Mouse (Mus musculus): Measurements from ENCODE around the gene Cwh43. TPM values are rescaled to one million over a fixed set of nuclear protein-coding genes. Genes with fewer than 3 reads are reported as not detected.

Cwh43 gene
- total RNA-seq (2018; cell fraction: chromatin; rRNA removed): not detected
- not detected for total RNA-seq (2018; cell fraction: cytosol; rRNA removed)
- total RNA-seq (2018; cell fraction: nucleus; rRNA removed): not detected
- not detected in 3 replicates for polyA plus RNA-seq (2018)

- H3K79me2 ChIP-seq (ENCODE audit: inconsistent target): no peaks in the 10 kb centered on the region
- WGBS (ENCODE audit: missing documents): 7% methylated on average over 49 of the region's 49 CpGs
- no peak within 1 kb of the TSS for H3K27ac ChIP-seq
- no peaks in the 10 kb centered on the region for H3K36me3 ChIP-seq (ENCODE audit: inconsistent target)
- H3K4me3 ChIP-seq (ENCODE audit: inconsistent target): no peak within 1 kb of the TSS
Measured at GRCm38 (mm10) chr5:73405981-73406722, at the start of gene Cwh43. Cwh43 (plus strand) TSS chr5:73406075.

DNA sequence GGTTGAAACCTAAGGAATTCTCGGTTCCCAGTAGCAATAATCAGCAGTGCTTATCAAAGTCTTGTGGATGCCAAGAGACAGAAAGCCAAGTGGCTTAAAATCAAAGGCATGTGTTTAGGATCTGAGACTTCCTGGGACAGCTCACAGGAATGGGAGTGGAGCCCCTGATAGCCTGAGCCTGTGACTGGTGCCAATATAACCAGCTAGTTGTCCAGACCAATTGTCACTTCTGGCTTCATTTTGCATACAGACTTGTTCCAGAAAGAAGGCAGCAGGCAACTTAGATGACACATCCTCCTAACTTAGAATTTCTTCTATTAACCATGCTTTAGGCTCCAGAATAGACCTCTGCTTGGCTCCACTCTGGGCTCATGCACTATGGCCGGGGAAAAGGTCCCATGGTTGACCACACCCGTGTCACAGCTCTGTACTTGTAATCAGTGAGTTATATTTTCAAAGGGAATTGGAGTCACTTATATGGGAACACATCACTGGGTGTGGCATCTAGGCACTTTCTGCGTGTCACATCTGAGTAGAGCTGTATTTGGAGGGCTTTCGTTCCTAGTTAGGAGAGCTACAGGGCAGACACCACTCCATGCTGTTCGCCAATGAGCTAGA is 46.6 kb upstream of the Cwh43 start:
- no peaks in the 10 kb centered on the region for H3K79me2 ChIP-seq (ENCODE audit: inconsistent target)
- H3K36me3 ChIP-seq (ENCODE audit: inconsistent target): no peaks in the 10 kb centered on the region
- no peak overlapping the region for H3K27ac ChIP-seq
- WGBS (ENCODE audit: missing documents): 78% methylated on average over 6 of the region's 6 CpGs
- no peak overlapping the region for H3K4me3 ChIP-seq (ENCODE audit: inconsistent target)

GRCm38 (mm10) chr5:73359752-73360141 is 46.1 kb upstream of the Cwh43 start:
- WGBS (ENCODE audit: missing documents): 42% methylated on average over 12 of the region's 12 CpGs
- no peaks in the 10 kb centered on the region for H3K79me2 ChIP-seq (ENCODE audit: inconsistent target)
- no peak overlapping the region for H3K4me3 ChIP-seq (ENCODE audit: inconsistent target)
- H3K36me3 ChIP-seq (ENCODE audit: inconsistent target): no peaks in the 10 kb centered on the region
- H3K27ac ChIP-seq: no peak overlapping the region

DNA sequence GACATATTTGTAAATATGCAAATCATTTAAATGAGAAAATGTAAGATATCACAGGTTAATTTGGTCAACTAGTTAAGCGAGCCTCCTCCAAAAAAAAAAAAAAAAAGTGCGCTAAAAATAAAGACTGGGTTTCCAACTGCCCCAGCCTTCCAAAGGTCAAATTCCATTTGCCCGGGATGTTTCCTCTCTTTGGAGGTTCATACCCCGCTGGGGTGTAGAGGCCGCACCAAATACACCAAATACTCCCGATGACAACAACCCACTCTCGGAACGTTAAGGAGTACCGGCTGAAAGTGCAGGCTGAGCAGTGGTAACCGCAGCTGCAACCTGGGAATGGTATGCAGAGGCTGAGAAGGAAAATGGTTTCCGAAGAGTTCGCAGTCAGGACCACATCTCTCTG is 45.6 kb upstream of the Cwh43 start:
- Histone ChIP-seq H3K27ac (no peak overlapping the region), H3K79me2 (ENCODE audit: inconsistent target) (no peaks in the 10 kb centered on the region), H3K4me3 (ENCODE audit: inconsistent target) (no peak overlapping the region), H3K36me3 (ENCODE audit: inconsistent target) (no peaks in the 10 kb centered on the region)
- 36% methylated on average over 12 of the region's 12 CpGs for WGBS (ENCODE audit: missing documents)

DNA sequence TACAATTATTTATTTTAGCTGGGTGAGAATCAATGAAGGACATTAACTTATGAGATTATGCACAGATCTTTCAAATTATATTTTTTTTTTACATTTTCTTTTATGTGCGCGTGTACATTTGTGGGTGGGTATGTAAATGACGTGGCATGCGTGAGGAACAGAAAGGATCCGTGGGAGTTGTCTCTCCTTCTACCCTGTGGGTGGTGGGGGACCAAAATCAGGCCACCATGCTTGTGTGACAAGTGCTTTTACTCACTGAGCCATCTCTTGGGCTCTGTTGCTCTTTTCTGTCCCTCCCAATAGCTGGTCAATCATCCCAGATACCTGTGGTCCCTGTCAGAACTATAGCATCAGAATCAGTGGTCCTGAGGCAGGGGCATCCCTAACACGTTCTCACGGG is 43.5 kb upstream of the Cwh43 start:
- Histone ChIP-seq H3K4me3 (ENCODE audit: inconsistent target) (no peak overlapping the region), H3K27ac (no peak overlapping the region), H3K79me2 (ENCODE audit: inconsistent target) (no peaks in the 10 kb centered on the region), H3K36me3 (ENCODE audit: inconsistent target) (no peaks in the 10 kb centered on the region)
- WGBS (ENCODE audit: missing documents): 86% methylated on average over 7 of the region's 7 CpGs

- no peaks in the 10 kb centered on the region for H3K79me2 ChIP-seq (ENCODE audit: inconsistent target)
- no peaks in the 10 kb centered on the region for H3K36me3 ChIP-seq (ENCODE audit: inconsistent target)
- WGBS (ENCODE audit: missing documents): 95% methylated on average over 5 of the region's 5 CpGs
- H3K4me3 ChIP-seq (ENCODE audit: inconsistent target): no peak overlapping the region
- no peak overlapping the region for H3K27ac ChIP-seq
Measured at GRCm38 (mm10) chr5:73362791-73363190, 43.1 kb upstream of the Cwh43 start.

DNA sequence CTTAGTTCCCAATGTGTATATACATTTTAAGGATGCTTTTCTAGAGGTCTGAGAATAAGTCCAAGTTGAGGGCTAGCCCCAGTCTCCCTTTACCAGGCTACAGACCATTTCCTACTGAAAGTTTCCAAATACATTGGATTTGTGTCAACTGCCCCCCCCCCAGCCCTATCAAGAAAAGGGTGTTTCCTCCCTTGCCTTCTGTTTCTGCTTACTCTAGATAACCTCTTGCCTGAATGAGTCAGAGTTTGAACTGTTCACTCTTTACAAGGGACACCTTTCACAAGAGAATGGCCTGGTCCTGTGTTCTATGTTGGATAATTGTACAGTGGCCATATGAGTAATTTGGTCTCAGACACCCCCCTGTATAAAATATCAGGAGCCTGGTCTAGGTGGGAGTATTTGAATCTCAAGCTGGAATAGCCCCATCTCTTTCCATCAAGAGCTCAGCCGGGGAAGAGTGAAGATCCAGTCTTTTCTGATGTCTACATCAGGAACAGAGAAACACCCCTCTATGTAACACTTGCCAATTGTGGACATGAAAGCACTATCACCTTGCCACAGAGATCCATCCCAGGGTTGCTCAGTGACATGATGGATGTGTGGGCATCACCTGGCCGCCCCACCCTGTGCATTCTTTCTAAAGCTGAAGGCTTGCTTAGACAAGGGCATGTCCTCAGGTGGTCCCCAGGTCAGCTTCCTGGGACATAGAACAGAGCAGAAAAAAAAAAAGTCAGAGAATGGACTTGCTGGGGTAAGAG is 41.6 kb upstream of the Cwh43 start:
- 94% methylated on average over 2 of the region's 2 CpGs for WGBS (ENCODE audit: missing documents)
- no peaks in the 10 kb centered on the region for H3K36me3 ChIP-seq (ENCODE audit: inconsistent target)
- no peak overlapping the region for H3K4me3 ChIP-seq (ENCODE audit: inconsistent target)
- no peak overlapping the region for H3K27ac ChIP-seq
- no peaks in the 10 kb centered on the region for H3K79me2 ChIP-seq (ENCODE audit: inconsistent target)

DNA sequence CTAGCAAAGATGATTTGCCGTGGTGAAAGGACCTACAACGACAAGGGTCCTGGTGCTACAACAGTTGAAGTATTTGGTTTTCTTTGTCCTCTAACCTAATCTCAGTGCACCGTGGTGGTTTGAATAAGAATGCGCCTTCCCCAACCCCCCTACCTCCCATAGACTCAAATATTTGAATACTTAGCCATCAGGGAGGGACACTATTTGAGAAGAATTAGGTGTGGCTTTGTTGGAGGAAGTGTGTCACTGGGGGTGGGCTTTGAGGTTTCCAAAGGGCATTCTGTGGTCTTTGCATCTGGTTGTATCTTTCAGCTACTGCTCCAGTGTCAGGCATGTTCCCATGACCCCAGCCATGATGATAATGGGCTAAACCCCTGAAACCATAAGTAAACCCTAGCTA is 38.0 kb upstream of the Cwh43 start:
- H3K36me3 ChIP-seq (ENCODE audit: inconsistent target): no peaks in the 10 kb centered on the region
- no peak overlapping the region for H3K4me3 ChIP-seq (ENCODE audit: inconsistent target)
- H3K79me2 ChIP-seq (ENCODE audit: inconsistent target): no peaks in the 10 kb centered on the region
- WGBS (ENCODE audit: missing documents): 90% methylated on average over 4 of the region's 4 CpGs
- H3K27ac ChIP-seq: no peak overlapping the region

DNA sequence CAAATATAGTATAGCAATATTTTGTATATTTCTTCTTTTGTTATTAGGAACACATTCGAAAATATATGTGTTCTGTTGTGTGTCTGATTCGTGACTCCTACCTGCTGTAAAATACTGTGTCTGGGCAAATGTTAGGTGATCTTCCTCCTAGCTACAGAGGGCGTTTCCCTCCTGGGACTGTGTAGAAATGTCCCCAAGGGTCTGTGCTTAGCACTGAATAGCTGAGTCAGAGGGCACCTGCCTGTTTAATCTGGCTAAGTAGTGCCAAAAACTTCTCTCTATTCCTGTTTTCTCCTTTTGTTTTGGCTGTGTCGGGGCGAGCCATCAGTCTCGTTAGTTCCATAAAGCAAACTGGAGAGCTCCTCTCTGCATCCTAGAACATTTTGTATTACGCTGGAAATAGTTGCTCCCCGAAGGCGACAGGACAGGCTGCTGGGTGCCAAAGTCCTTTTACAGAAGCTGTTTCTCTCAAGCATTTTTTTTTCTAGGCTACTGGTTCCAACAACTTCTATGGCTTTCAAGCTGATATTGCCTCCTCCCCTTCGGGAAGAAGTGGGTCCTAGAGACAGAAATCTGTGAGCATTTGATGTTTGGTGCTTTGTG is 36.9 kb upstream of the Cwh43 start:
- Histone ChIP-seq H3K79me2 (ENCODE audit: inconsistent target) (no peaks in the 10 kb centered on the region), H3K27ac (no peak overlapping the region), H3K36me3 (ENCODE audit: inconsistent target) (no peaks in the 10 kb centered on the region), H3K4me3 (ENCODE audit: inconsistent target) (no peak overlapping the region)
- WGBS (ENCODE audit: missing documents): 82% methylated on average over 10 of the region's 10 CpGs

DNA sequence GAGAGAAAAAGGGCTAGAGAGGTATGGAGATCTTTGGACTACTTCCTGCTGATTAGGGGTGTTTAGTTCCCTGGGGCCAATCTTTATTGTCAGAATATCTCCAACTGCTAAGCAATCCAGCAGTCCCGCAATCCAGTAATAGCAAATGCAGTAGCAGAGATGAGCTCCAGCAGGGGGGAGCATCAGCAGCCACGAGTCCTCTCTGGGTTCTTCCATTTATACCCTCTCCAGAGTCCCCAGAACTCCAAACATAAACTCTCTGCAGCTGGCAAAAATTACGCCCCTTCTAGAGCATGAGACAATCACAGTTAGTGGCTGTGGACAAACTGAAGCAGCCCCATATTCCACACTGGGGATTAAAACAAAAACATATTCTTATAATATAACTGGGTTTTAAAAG is 36.1 kb upstream of the Cwh43 start:
- no peaks in the 10 kb centered on the region for H3K79me2 ChIP-seq (ENCODE audit: inconsistent target)
- no peaks in the 10 kb centered on the region for H3K36me3 ChIP-seq (ENCODE audit: inconsistent target)
- no peak overlapping the region for H3K27ac ChIP-seq
- 85% methylated on average over 3 of the region's 3 CpGs for WGBS (ENCODE audit: missing documents)
- H3K4me3 ChIP-seq (ENCODE audit: inconsistent target): no peak overlapping the region

GRCm38 (mm10) chr5:73372601-73373000 is 33.3 kb upstream of the Cwh43 start:
- WGBS (ENCODE audit: missing documents): 98% methylated on average over 5 of the region's 5 CpGs
- no peaks in the 10 kb centered on the region for H3K79me2 ChIP-seq (ENCODE audit: inconsistent target)
- no peak overlapping the region for H3K4me3 ChIP-seq (ENCODE audit: inconsistent target)
- no peaks in the 10 kb centered on the region for H3K36me3 ChIP-seq (ENCODE audit: inconsistent target)
- no peak overlapping the region for H3K27ac ChIP-seq

DNA sequence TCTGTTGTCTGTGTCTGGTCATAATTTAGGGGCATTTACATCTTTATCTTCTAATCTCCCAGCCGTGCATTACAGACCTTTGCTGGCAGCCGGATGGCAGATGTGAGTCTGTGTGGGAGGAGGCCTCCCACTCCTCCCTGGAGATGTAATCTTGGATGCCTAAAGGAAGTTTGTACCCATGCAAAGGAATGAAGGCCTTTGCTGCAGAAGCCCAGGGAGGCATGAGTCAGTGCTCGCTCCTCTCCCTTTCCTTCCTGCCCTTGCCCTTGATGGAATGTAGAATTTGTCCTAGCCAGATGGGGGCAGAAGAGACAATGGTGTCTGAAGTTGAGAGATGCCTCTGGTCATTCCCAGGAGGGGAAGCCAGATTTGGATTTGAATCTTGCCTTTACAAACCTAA is 32.7 kb upstream of the Cwh43 start:
- 82% methylated on average over 3 of the region's 3 CpGs for WGBS (ENCODE audit: missing documents)
- Histone ChIP-seq H3K36me3 (ENCODE audit: inconsistent target) (no peaks in the 10 kb centered on the region), H3K4me3 (ENCODE audit: inconsistent target) (no peak overlapping the region), H3K79me2 (ENCODE audit: inconsistent target) (no peaks in the 10 kb centered on the region), H3K27ac (no peak overlapping the region)

DNA sequence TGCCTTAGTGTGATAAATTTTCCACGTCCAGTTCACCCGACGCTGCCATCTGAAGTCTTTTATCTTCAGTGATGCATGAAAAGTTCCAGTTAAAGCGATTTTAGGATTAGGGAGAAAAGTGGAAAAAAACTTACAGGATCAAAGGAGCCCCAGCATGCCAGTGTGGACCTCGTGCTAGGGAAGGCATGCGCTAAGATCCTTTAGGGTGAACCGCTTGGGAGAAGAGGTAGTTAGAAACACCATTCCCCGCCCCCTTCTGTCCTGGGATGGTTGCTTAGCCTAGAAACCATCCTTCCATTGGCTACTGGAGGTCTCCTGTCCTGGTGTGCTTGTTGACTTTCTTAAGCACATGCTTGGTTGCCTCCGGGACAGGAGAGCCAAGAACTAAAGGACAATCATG is 29.8 kb upstream of the Cwh43 start:
- Histone ChIP-seq H3K27ac (no peak overlapping the region), H3K4me3 (ENCODE audit: inconsistent target) (no peak overlapping the region), H3K36me3 (ENCODE audit: inconsistent target) (no peaks in the 10 kb centered on the region), H3K79me2 (ENCODE audit: inconsistent target) (no peaks in the 10 kb centered on the region)
- WGBS (ENCODE audit: missing documents): 92% methylated on average over 9 of the region's 9 CpGs

DNA sequence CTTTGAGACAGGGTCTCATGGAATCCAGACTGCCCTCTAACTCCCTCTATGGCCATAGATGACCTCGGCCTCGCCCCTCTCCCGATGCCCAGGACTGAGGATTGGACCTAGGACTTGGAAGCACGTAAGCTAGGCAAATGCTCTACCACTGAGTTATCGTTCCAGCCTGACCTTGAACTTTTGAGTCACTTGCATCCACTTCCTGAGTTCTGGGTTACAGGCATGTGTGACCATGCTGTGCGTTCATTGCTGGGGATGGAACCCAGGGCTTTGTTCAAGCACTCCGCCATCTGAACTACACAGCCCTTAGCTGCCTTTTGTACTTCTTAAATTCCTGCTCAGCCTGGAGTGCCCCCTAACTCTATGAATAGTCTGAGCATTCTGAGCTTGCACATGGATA is 29.4 kb upstream of the Cwh43 start:
- no peaks in the 10 kb centered on the region for H3K36me3 ChIP-seq (ENCODE audit: inconsistent target)
- H3K79me2 ChIP-seq (ENCODE audit: inconsistent target): no peaks in the 10 kb centered on the region
- WGBS (ENCODE audit: missing documents): 90% methylated on average over 7 of the region's 7 CpGs
- no peak overlapping the region for H3K27ac ChIP-seq
- H3K4me3 ChIP-seq (ENCODE audit: inconsistent target): no peak overlapping the region

GRCm38 (mm10) chr5:73379908-73380307 is 26.0 kb upstream of the Cwh43 start:
- WGBS (ENCODE audit: missing documents): 30% methylated on average over 3 of the region's 3 CpGs
- Histone ChIP-seq H3K4me3 (ENCODE audit: inconsistent target) (no peak overlapping the region), H3K27ac (no peak overlapping the region), H3K36me3 (ENCODE audit: inconsistent target) (no peaks in the 10 kb centered on the region), H3K79me2 (ENCODE audit: inconsistent target) (no peaks in the 10 kb centered on the region)

All from macrophage (primary cell).